Mouse (Mus musculus) liver, embryonic 11.5 days (tissue): Measurements from ENCODE around the gene St3gal5. TPM values are rescaled to one million over a fixed set of nuclear protein-coding genes. Genes with fewer than 3 reads are reported as not detected.

ENCODE experiments used
- ATAC-seq: fragments of 200-750 bp; cut with Nextera tagmentation; replicated peaks from 2 replicates; pipeline ENCODE4 v1.8.0; 2017; ENCODE audit warnings: moderate number of reproducible peaks, mild to moderate bottlenecking, moderate TSS enrichment, moderate library complexity; ENCODE audit not compliant: low FRiP score
- DNase-seq: peaks from one replicate; pipeline ENCODE4 v3.0.0-alpha.2; 2017; ENCODE audit warnings: low spot score
- H3K27ac ChIP-seq: fragments of 300-500 bp; sonication (generic); 2 replicates; pipeline ENCODE4 v1.5.1; 2014; ENCODE audit warnings: mild to moderate bottlenecking, low read depth, low read length, control low read depth
- H3K27me3 ChIP-seq: fragments of 300-500 bp; sonication (generic); replicated peaks from 2 replicates; pipeline ENCODE4 v1.6.1; 2014; ENCODE audit warnings: low read length, mixed read lengths; ENCODE audit not compliant: control insufficient read depth, insufficient read depth
- H3K36me3 ChIP-seq: fragments of 300-500 bp; sonication (generic); 2 replicates; pipeline ENCODE4 v1.6.1; 2014; ENCODE audit warnings: mild to moderate bottlenecking, low read length, moderate library complexity, mixed read lengths; ENCODE audit not compliant: control insufficient read depth, insufficient read depth
- H3K4me1 ChIP-seq: fragments of 300-500 bp; sonication (generic); replicated peaks from 2 replicates; pipeline ENCODE4 v1.6.1; 2014; ENCODE audit warnings: low read length, mixed read lengths; ENCODE audit not compliant: control insufficient read depth, insufficient read depth
- H3K4me2 ChIP-seq: fragments of 300-500 bp; sonication (generic); 2 replicates; pipeline ENCODE4 v1.6.1; 2014; ENCODE audit warnings: mild to moderate bottlenecking, control low read depth, moderate library complexity
- H3K4me3 ChIP-seq: fragments of 300-500 bp; sonication (generic); 2 replicates; pipeline ENCODE4 v1.5.1; 2014; ENCODE audit warnings: low read depth, low read length, control low read depth
- H3K9ac ChIP-seq: fragments of 300-500 bp; sonication (generic); 2 replicates; pipeline ENCODE4 v1.6.1; 2014; ENCODE audit warnings: low read depth, low read length, control low read depth
- H3K9me3 ChIP-seq: fragments of 300-500 bp; sonication (generic); 2 replicates; pipeline ENCODE4 v1.6.1; 2016; ENCODE audit warnings: low read length, inconsistent platforms, mixed read lengths; ENCODE audit not compliant: control insufficient read depth
- WGBS: fragments of 180-500 bp; shearing (Covaris S2); extraction: QIAGEN DNeasy Blood & Tissue Kit; methylation state at CpG from one replicate; pipeline ENCODE4 v1.1.7; 2014; 5-methylcytosine and 5-hydroxymethylcytosine counted together
- polyA plus RNA-seq: library from polyadenylated mRNA; unstranded; fragments of >200 nt; fragmentation: Nextera tagmentation; extraction: Ambion mirVana; gene quantifications from 2 replicates; pipeline ENCODE4 v1.2.1, GENCODE M21; 2014

St3gal5 gene
- polyA plus RNA-seq, 1 experiment from 2014 or later, result 109 TPM

DNA sequence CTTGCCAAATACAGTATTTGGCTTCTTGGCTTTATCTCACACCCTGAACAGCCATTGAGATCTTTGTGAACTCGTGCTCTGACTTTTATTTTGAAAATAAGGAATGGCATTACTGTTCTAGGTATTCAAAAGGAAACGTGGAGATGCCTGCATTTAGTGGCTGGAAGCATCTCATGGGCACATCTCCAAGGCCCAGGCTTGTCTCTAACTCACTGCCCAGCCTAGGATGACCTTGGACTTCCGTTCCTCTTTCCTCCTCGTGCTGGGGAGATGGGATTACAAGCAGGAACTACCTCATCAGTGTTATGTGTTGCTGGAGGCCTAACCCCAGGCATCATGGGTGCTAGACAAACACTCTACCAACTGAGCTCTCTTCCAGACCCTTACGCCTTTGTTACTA is 105.9 kb downstream of the St3gal5 start:
- H3K4me3 ChIP-seq, result no peak overlapping the region
- 67% methylated on average over 5 of the region's 5 CpGs for WGBS
- DNase-seq (no peak), ATAC-seq (no peak)
- H3K4me2 ChIP-seq, result no peak overlapping the region
- H3K27me3 ChIP-seq, result no peaks in the 10 kb centered on the region; the same call in 1 of the 2 replicates
- peaks cover 2% of the 10 kb centered on the region; the same call in 1 of the 2 replicates for H3K36me3 ChIP-seq
- no peak overlapping the region for H3K9ac ChIP-seq
- H3K4me1 ChIP-seq, result peaks cover 3% of the 10 kb centered on the region
- no peaks in the 10 kb centered on the region for H3K9me3 ChIP-seq
- H3K27ac ChIP-seq, result no peak overlapping the region

Other genes starting within 250 kb of the St3gal5 start
- 151 and 174 TPM in 2 replicates for gene Ptcd3, start 188.8 kb upstream of the St3gal5 start, polyA plus RNA-seq
- gene Polr1a, start 188.5 kb upstream of the St3gal5 start, polyA plus RNA-seq, result 45.7 and 52.4 TPM in 2 replicates
- 3.1 and 3.4 TPM in 2 replicates for gene Atoh8, start 138.0 kb downstream of the St3gal5 start, polyA plus RNA-seq
- not detected in 2 replicates for gene Sftpb, start 207.0 kb downstream of the St3gal5 start, polyA plus RNA-seq
- gene Usp39, start 247.6 kb downstream of the St3gal5 start, polyA plus RNA-seq, result 91.6 and 100 TPM in 2 replicates
- 17.1 and 19.4 TPM in 2 replicates for gene 0610030E20Rik, start 249.7 kb downstream of the St3gal5 start, polyA plus RNA-seq